Mouse (Mus musculus): ENCODE data around the gene Borcs6.

DNA sequence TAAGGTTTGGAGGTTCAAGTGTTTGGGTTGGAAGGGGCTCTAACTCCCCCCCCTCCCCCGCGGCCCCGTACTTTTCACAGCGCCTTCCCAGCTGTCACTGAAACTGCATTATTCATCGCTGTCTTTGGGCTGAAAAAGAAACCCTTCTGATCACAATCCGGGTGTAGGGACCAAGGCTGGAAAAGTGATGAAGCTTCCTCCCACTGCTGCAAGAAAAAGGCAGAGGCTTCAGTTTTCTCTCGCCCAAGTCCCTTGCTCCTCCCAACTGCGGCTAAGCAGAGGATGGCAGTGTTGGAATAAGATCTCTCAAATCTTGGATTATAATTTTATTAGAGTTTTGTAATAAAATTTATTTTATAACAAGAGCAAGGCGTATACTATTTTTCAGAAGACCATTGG, 13.1 kb downstream of the Borcs6 start:
- TF ChIP-seq CTCF (IDR thresholded peaks at IDR 0.05), result no peak
- no peak for TF ChIP-seq EP300 (IDR thresholded peaks at IDR 0.05)

All from lung, postnatal 0 days (tissue).